Mouse (Mus musculus) ES-E14 (cell line): ENCODE measurements at regions not wholly inside any gene's neighbourhood (a gene's known extent, or its start where the extent isn't known, plus 50 kb on each side); places are given as distances from the start of the nearest gene placed in this dataset.

Source experiments
- CHD2 ChIP-seq: IDR thresholded peaks from 2 replicates; pipeline ENCODE4 v1.6.1; 2014; ENCODE audit warnings: mild to moderate bottlenecking, low read depth, low read length, inconsistent platforms
- HCFC1 ChIP-seq: IDR thresholded peaks from 2 replicates; pipeline ENCODE4 v1.6.1; 2012; ENCODE audit warnings: low read length, inconsistent platforms, borderline replicate concordance; ENCODE audit not compliant: insufficient read depth
- MAFK ChIP-seq: IDR thresholded peaks from 2 replicates; pipeline ENCODE4 v1.6.1; 2014; ENCODE audit warnings: mild to moderate bottlenecking, low read depth, low read length, inconsistent platforms; ENCODE audit not compliant: insufficient read depth
- ZC3H11A ChIP-seq: IDR thresholded peaks from 2 replicates; pipeline ENCODE4 v1.6.1; 2012; ENCODE audit warnings: low read depth, mild to moderate bottlenecking, inconsistent platforms, low read length, borderline replicate concordance
- ZNF384 ChIP-seq: IDR thresholded peaks from 2 replicates; pipeline ENCODE4 v1.6.1; 2012; ENCODE audit warnings: low read depth, low read length, inconsistent platforms

DNA sequence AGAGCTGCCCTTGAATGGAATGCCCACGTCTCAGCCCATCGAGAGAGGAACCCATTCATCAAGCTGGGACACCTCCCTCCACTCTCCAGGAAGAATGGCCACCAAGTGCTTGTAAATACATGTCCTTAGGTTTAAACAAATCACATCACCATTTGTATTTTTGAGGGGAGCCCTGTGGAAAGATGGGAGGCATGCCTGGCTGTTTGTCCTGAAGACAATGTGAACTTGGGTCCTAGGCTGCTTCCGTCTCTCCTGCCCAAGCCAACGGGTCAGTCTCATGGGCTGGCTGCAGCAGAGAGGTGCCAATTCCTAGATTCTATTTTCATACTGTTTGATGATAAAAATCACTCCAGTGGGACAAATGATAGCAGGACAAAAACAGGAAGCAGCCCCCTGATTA lies 205.9 kb upstream of the Tbx3 start:
- no peak for TF ChIP-seq MAFK
- no peak for TF ChIP-seq ZC3H11A
- TF ChIP-seq ZNF384, result no peak
- TF ChIP-seq HCFC1, result no peak
- TF ChIP-seq CHD2, result no peak
